Mouse (Mus musculus): ENCODE data around the gene Adad1. TPM values are rescaled to one million over a fixed set of nuclear protein-coding genes. Genes with fewer than 3 reads are reported as not detected.

Adad1 gene
- total and polyA plus RNA-seq, 3 experiments: not detected

GRCm38 (mm10) chr3:37139192-37139591, 75.9 kb downstream of the Adad1 start:
- no peak overlapping the region for H3K4me3 ChIP-seq (replicated peaks in 1 of 3; ENCODE audit: low read depth in 2 of 3, low read length in 2 of 3, poor library complexity in 1 of 3)
- no peaks in the 10 kb centered on the region for H3K36me3 ChIP-seq (replicated peaks in 1 of 2; ENCODE audit: control insufficient read depth in 1 of 2, insufficient read depth in 1 of 2, low read length in 1 of 2)
- H3K27ac ChIP-seq (ENCODE audit: insufficient read depth, low read depth): no peak overlapping the region
- dilution Hi-C loops (cut with MboI; ENCODE audit: extremely low pct_ligation_motif_present, extremely low pct_unique_long_range_greater_than_20kb, low sequenced_read_pairs): no loop called here
- no peak for DNase-seq (ENCODE audit: extremely low read depth)
- no peak overlapping the region for H3K9ac ChIP-seq (ENCODE audit: insufficient read depth, low read depth)
- in situ Hi-C loops (cut with MboI; ENCODE audit: low pct_ligation_motif_present, low pct_unique_long_range_greater_than_20kb, low sequenced_read_pairs): no loop called here
- H3K4me1 ChIP-seq (ENCODE audit: control insufficient read depth in 1 of 2, insufficient read depth in 2 of 2): peaks cover 0 to 11% of the 10 kb centered on the region in 2 experiments; a peak in 2 of 4 replicates
- H3K9me3 ChIP-seq (replicated peaks; ENCODE audit: low read length): no peaks in the 10 kb centered on the region
- no peak overlapping the region for H3K4me2 ChIP-seq (ENCODE audit: insufficient read depth, low read depth, poor library complexity, severe bottlenecking)
- H3K79me2 ChIP-seq (replicated peaks; ENCODE audit: control insufficient read depth, extremely low read depth, insufficient read depth, poor library complexity, severe bottlenecking): no peaks in the 10 kb centered on the region
- H3K27me3 ChIP-seq (replicated peaks): no peaks in the 10 kb centered on the region
- TF ChIP-seq MXI1 (IDR thresholded peaks at IDR 0.05; ENCODE audit: low read depth, low read length): no peak
- TF ChIP-seq BHLHE40 (IDR thresholded peaks at IDR 0.05; ENCODE audit: low read depth, low read length): no peak
- TF ChIP-seq PAX5 (IDR thresholded peaks at IDR 0.05; ENCODE audit: low read length): no peak
- no peak for TF ChIP-seq NELFE (IDR thresholded peaks at IDR 0.05; ENCODE audit: low read depth, low read length)
- no peak for TF ChIP-seq NRF1 (IDR thresholded peaks at IDR 0.05; ENCODE audit: low read depth, low read length)
- TF ChIP-seq MYC (IDR thresholded peaks at IDR 0.05; ENCODE audit: low read depth, low read length): no peak
- TF ChIP-seq KAT2A (IDR thresholded peaks at IDR 0.05; ENCODE audit: insufficient replicate concordance, low read length): no peak
- TF ChIP-seq POLR2A (IDR thresholded peaks at IDR 0.05; ENCODE audit: low read depth, low read length): no peak
- TF ChIP-seq TBP (conservative IDR thresholded peaks at IDR 0.05; ENCODE audit: low read depth, low read length): no peak
- TF ChIP-seq RCOR1 (conservative IDR thresholded peaks at IDR 0.05; ENCODE audit: low read depth, low read length): no peak
- no peak for TF ChIP-seq POLR2AphosphoS2 (IDR thresholded peaks at IDR 0.05; ENCODE audit: low read depth, low read length)

GRCm38 (mm10) chr3:37140168-37140906, 77.0 kb downstream of the Adad1 start:
- no peaks in the 10 kb centered on the region for H3K79me2 ChIP-seq (replicated peaks; ENCODE audit: control insufficient read depth, extremely low read depth, insufficient read depth, poor library complexity, severe bottlenecking)
- no peak for DNase-seq (ENCODE audit: extremely low read depth)
- H3K9ac ChIP-seq (ENCODE audit: insufficient read depth, low read depth): no peak overlapping the region
- peaks cover 0 to 11% of the 10 kb centered on the region in 2 experiments; a peak in 2 of 4 replicates for H3K4me1 ChIP-seq (ENCODE audit: control insufficient read depth in 1 of 2, insufficient read depth in 2 of 2)
- TF ChIP-seq IRF4 (IDR thresholded peaks at IDR 0.05; ENCODE audit: low read depth, low read length) (no peak), ZNF384 (IDR thresholded peaks at IDR 0.05; ENCODE audit: low read depth, low read length) (no peak), NELFE (IDR thresholded peaks at IDR 0.05; ENCODE audit: low read depth, low read length) (no peak), USF2 (conservative IDR thresholded peaks at IDR 0.05; ENCODE audit: low read depth, low read length) (no peak)
- no peak overlapping the region for H3K27ac ChIP-seq (ENCODE audit: insufficient read depth, low read depth)
- no peak overlapping the region for H3K4me3 ChIP-seq (replicated peaks in 1 of 3; ENCODE audit: low read depth in 2 of 3, low read length in 2 of 3, poor library complexity in 1 of 3)
- in situ Hi-C loops (cut with MboI; ENCODE audit: low pct_ligation_motif_present, low pct_unique_long_range_greater_than_20kb, low sequenced_read_pairs) (no loop called here), dilution Hi-C loops (cut with MboI; ENCODE audit: extremely low pct_ligation_motif_present, extremely low pct_unique_long_range_greater_than_20kb, low sequenced_read_pairs) (no loop called here)
- no peaks in the 10 kb centered on the region for H3K9me3 ChIP-seq (replicated peaks; ENCODE audit: low read length)
- no peaks in the 10 kb centered on the region for H3K36me3 ChIP-seq (replicated peaks in 1 of 2; ENCODE audit: control insufficient read depth in 1 of 2, insufficient read depth in 1 of 2, low read length in 1 of 2)
- no peaks in the 10 kb centered on the region for H3K27me3 ChIP-seq (replicated peaks)
- no peak overlapping the region for H3K4me2 ChIP-seq (ENCODE audit: insufficient read depth, low read depth, poor library complexity, severe bottlenecking)
